Mouse (Mus musculus) spleen, adult 2 months (tissue): ENCODE measurements at regions not wholly inside any gene's neighbourhood (a gene's known extent, or its start where the extent isn't known, plus 50 kb on each side); places are given as distances from the start of the nearest gene placed in this dataset.

Experiments used
- DNase-seq, 2 experiments: peaks; one replicate each; pipeline versions ENCODE4 v3.0.0 to v3.0.0-alpha.2; 2012 to 2021; ENCODE audit warnings: low spot score in 2 of 2, low read depth in 1 of 2
- H3K27ac ChIP-seq: fragments of 200-500 bp; 2 replicates; pipeline ENCODE4 v1.5.1; 2012; ENCODE audit warnings: low read length, inconsistent platforms; ENCODE audit not compliant: insufficient read depth
- H3K27me3 ChIP-seq: fragments of 200-500 bp; 2 replicates; pipeline ENCODE4 v1.6.1; 2012; ENCODE audit warnings: mild to moderate bottlenecking, moderate library complexity, low read length, inconsistent platforms; ENCODE audit not compliant: control insufficient read depth, insufficient read depth
- H3K36me3 ChIP-seq: fragments of 200-500 bp; 2 replicates; pipeline ENCODE4 v1.6.1; 2012; ENCODE audit warnings: mild to moderate bottlenecking, low read length, inconsistent platforms; ENCODE audit not compliant: control insufficient read depth, insufficient read depth
- H3K4me1 ChIP-seq: fragments of 200-500 bp; 2 replicates; pipeline ENCODE4 v1.6.1; 2011; ENCODE audit warnings: inconsistent platforms; ENCODE audit not compliant: control insufficient read depth, insufficient read depth, insufficient read length
- H3K4me3 ChIP-seq: fragments of 200-500 bp; 2 replicates; pipeline ENCODE4 v1.5.1; 2011; ENCODE audit warnings: mild to moderate bottlenecking, inconsistent platforms; ENCODE audit not compliant: insufficient read depth, insufficient read length; ENCODE audit errors: extremely low read depth
- CTCF ChIP-seq: fragments of 200-500 bp; IDR thresholded peaks from 2 replicates; pipeline ENCODE4 v1.5.1; 2011; ENCODE audit warnings: mild to moderate bottlenecking, inconsistent platforms; ENCODE audit not compliant: insufficient read depth, insufficient read length, insufficient replicate concordance; ENCODE audit errors: extremely low read depth
- POLR2A ChIP-seq: fragments of 200-500 bp; IDR thresholded peaks from 2 replicates; pipeline ENCODE4 v1.6.1; 2011; ENCODE audit warnings: low read depth, low read length, inconsistent platforms
- WGBS: fragments of 180-500 bp; shearing (Covaris S2); methylation state at CpG from one replicate; pipeline ENCODE4 v1.1.7; 2018; 5-methylcytosine and 5-hydroxymethylcytosine counted together

GRCm38 (mm10) chr9:101305730-101306129 is 54.1 kb upstream of the Ppp2r3a start:
- Histone ChIP-seq H3K36me3 (no peaks in the 10 kb centered on the region), H3K4me1 (no peaks in the 10 kb centered on the region), H3K4me3 (no peak overlapping the region), H3K27ac (no peak overlapping the region), H3K27me3 (no peaks in the 10 kb centered on the region)
- no peak for TF ChIP-seq POLR2A
- TF ChIP-seq CTCF: no peak
- 88% methylated on average over 4 of the region's 4 CpGs for WGBS
- DNase-seq: no peak
